Mouse (Mus musculus): ENCODE results near the gene C1qbp. TPM values are rescaled to one million over a fixed set of nuclear protein-coding genes. Genes with fewer than 3 reads are reported as not detected.

C1qbp gene
- total and polyA plus RNA-seq, 2 experiments from 2014 or later, result 10.3 to 311 TPM

DNA sequence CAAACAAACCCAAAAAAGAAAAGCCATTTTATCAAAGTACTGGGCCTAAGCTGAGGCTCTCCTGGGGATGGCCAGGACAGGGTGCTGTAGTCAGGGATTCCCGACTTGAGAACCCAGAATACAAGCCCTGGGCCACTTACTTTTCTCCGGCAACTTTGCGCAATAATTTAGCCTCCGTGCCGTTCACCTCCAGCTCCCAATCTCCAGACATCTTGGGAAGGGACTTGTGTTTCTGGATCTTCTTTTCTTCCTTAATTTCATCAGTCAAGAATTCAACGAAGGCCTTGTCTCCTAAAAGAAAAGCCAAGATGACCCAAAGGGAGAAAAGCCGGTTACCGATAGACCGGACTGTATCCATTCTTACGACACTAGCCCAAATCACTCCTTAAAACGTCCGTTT lies 796 bp downstream of the C1qbp start:
- H3K4me2 ChIP-seq (ENCODE audit: low read depth, low read length), result peak overlapping the region; percentile 85
- H3K36me3 ChIP-seq (replicated peaks; ENCODE audit: control insufficient read depth, insufficient read depth, low read length), result peaks cover 69% of the 10 kb centered on the region
- ATAC-seq (ENCODE audit: insufficient read depth, low read depth) (no peak), DNase-seq (ENCODE audit: low spot score) (no peak)
- H3K9ac ChIP-seq (replicated peaks; ENCODE audit: low read depth, low read length), result peak overlapping the region; percentile 89
- H3K4me1 ChIP-seq (ENCODE audit: control insufficient read depth, insufficient read depth), result peaks cover 8% of the 10 kb centered on the region; the same call in 1 of the 2 replicates
- H3K4me3 ChIP-seq (ENCODE audit: low read depth, low read length), result peak overlapping the region; percentile 99
- H3K27ac ChIP-seq (ENCODE audit: low read depth), result no peak overlapping the region
- no peaks in the 10 kb centered on the region for H3K27me3 ChIP-seq (ENCODE audit: control insufficient read depth, insufficient read depth, low read length)
- no peaks in the 10 kb centered on the region for H3K9me3 ChIP-seq (replicated peaks; ENCODE audit: control insufficient read depth, low read length)
- 5% methylated on average over 12 of the region's 12 CpGs for WGBS
- no peak for TF ChIP-seq EP300 (IDR thresholded peaks at IDR 0.05; ENCODE audit: low read depth)
- TF ChIP-seq CTCF (IDR thresholded peaks at IDR 0.05; ENCODE audit: low read depth), result no peak

DNA sequence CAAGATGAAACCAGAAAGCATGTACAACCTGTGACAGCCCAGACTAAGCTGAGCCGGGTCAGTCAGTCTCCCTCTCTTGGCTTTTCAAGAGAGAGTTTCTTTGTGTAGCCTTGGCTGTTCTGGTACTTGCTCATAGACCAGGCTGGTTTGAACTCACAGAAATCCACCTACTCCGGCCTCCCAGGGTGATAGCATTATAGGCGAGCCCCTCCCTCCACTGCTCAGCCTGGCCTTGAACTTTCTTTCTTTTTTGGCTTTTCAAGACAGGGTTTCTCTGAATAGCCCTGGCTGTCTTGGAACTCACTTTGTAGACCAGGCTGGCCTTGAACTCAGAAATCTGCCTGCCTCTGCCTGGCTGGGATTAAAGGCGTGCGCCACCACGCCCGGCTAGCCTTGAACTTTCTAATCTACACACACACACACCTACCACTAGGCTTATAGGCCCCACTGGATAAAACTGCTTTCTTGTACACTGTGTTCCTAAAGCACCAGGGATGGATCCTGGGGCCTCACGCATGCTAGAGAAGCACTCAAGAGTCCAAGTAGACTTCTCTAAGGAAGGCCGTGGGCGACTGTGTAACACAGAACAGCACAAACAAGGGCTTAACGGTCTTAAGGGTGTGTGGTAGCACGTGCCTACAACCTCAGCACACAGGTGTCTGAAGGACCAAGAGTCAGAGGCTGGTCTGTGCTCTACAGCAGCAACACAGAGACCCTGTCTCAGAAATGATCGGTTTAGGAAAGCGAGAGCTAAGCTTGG lies 1.9 kb downstream of the C1qbp start:
- H3K9me3 ChIP-seq (replicated peaks; ENCODE audit: control insufficient read depth, low read length), result no peaks in the 10 kb centered on the region
- 87% methylated on average over 14 of the region's 14 CpGs for WGBS
- H3K4me2 ChIP-seq (ENCODE audit: low read depth, low read length), result no peak overlapping the region
- H3K4me1 ChIP-seq (ENCODE audit: control insufficient read depth, insufficient read depth), result peaks cover 8% of the 10 kb centered on the region; the same call in 1 of the 2 replicates
- no peaks in the 10 kb centered on the region for H3K27me3 ChIP-seq (ENCODE audit: control insufficient read depth, insufficient read depth, low read length)
- ATAC-seq (ENCODE audit: insufficient read depth, low read depth) (no peak), DNase-seq (ENCODE audit: low spot score) (no peak)
- peaks cover 69% of the 10 kb centered on the region for H3K36me3 ChIP-seq (replicated peaks; ENCODE audit: control insufficient read depth, insufficient read depth, low read length)
- no peak overlapping the region for H3K4me3 ChIP-seq (ENCODE audit: low read depth, low read length)
- H3K27ac ChIP-seq (ENCODE audit: low read depth), result no peak overlapping the region
- H3K9ac ChIP-seq (replicated peaks; ENCODE audit: low read depth, low read length), result no peak overlapping the region
- no peak for TF ChIP-seq CTCF (IDR thresholded peaks at IDR 0.05; ENCODE audit: low read depth)
- TF ChIP-seq EP300 (IDR thresholded peaks at IDR 0.05; ENCODE audit: low read depth), result no peak

DNA sequence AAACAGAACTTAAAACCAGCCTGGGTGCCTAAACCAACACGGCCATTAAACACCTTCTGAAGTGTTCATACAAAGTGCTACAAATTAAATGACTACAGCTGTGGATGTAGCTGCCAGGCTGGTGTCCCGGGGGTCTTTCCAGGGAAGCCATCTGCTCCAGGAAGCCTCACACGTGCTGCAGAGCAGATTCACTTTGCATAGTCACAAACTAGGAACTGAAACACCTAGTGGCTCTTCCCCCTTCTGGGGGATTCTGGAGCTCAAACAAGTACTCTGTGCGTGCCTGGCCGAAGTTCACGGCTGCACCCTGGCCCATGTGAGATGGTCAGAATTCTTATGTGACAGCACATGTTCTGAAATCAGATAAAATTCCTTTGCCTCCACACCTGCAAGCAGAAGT lies 2.6 kb downstream of the C1qbp start:
- TF ChIP-seq CTCF (IDR thresholded peaks at IDR 0.05; ENCODE audit: low read depth) (no peak), EP300 (IDR thresholded peaks at IDR 0.05; ENCODE audit: low read depth) (no peak)
- WGBS, result 77% methylated on average over 6 of the region's 6 CpGs
- Histone ChIP-seq H3K4me1 (ENCODE audit: control insufficient read depth, insufficient read depth) (peaks cover 8% of the 10 kb centered on the region; the same call in 1 of the 2 replicates), H3K4me3 (ENCODE audit: low read depth, low read length) (no peak overlapping the region), H3K9me3 (replicated peaks; ENCODE audit: control insufficient read depth, low read length) (no peaks in the 10 kb centered on the region), H3K27ac (ENCODE audit: low read depth) (no peak overlapping the region), H3K27me3 (ENCODE audit: control insufficient read depth, insufficient read depth, low read length) (no peaks in the 10 kb centered on the region), H3K9ac (replicated peaks; ENCODE audit: low read depth, low read length) (no peak overlapping the region), H3K36me3 (replicated peaks; ENCODE audit: control insufficient read depth, insufficient read depth, low read length) (peaks cover 69% of the 10 kb centered on the region), H3K4me2 (ENCODE audit: low read depth, low read length) (no peak overlapping the region)
- ATAC-seq (ENCODE audit: insufficient read depth, low read depth), result no peak
- no peak for DNase-seq (ENCODE audit: low spot score)

DNA sequence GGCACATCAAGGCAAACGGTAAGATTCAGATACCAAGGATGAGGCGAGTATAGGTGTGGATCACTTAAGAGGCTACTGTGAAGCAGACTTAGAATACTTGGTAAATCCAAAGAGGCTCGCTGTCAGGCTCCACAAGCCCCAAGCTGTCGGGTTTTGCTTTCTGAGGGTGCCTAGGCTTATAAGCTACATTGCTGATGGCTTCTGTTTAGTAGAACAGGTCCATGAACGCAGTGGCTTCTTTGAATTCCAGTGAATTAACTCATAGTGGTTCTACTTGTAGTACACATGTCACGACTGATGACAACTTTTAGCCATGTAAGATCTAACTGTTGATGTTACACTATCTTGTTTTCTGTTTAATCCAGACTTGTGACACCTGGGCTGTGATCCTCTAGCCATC lies 5.5 kb downstream of the C1qbp start:
- Histone ChIP-seq H3K9me3 (replicated peaks; ENCODE audit: control insufficient read depth, low read length) (no peaks in the 10 kb centered on the region), H3K9ac (replicated peaks; ENCODE audit: low read depth, low read length) (no peak overlapping the region), H3K27me3 (ENCODE audit: control insufficient read depth, insufficient read depth, low read length) (no peaks in the 10 kb centered on the region), H3K27ac (ENCODE audit: low read depth) (no peak overlapping the region), H3K36me3 (replicated peaks; ENCODE audit: control insufficient read depth, insufficient read depth, low read length) (peaks cover 84% of the 10 kb centered on the region), H3K4me3 (ENCODE audit: low read depth, low read length) (no peak overlapping the region), H3K4me2 (ENCODE audit: low read depth, low read length) (no peak overlapping the region), H3K4me1 (ENCODE audit: control insufficient read depth, insufficient read depth) (peaks cover 8% of the 10 kb centered on the region; the same call in 1 of the 2 replicates)
- TF ChIP-seq CTCF (IDR thresholded peaks at IDR 0.05; ENCODE audit: low read depth), result no peak
- 84% methylated on average over 6 of the region's 6 CpGs for WGBS
- ATAC-seq (ENCODE audit: insufficient read depth, low read depth) (no peak), DNase-seq (ENCODE audit: low spot score) (no peak)

DNA sequence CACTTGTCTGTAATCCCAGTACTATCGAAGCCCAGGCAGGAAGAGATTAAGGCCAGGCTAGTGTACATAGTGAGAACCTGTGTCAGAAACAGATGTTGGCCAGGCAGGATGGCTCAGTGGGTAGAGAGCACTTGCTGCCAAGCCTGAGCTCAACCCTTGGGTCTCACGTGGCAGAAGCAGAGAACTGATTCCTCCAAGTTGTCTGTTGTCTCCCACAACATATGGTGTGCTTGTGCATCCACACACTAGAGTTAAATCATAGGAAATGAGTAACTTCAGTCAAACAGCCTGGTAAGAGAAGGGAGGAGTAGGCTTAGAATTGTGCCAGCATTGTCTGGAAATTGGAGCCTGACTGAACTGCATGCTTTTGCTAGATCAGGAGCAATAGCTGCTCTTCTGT lies 7.6 kb downstream of the C1qbp start:
- DNase-seq (ENCODE audit: low spot score) (no peak), ATAC-seq (ENCODE audit: insufficient read depth, low read depth) (no peak)
- no peak overlapping the region for H3K4me3 ChIP-seq (ENCODE audit: low read depth, low read length)
- no peak overlapping the region for H3K4me2 ChIP-seq (ENCODE audit: low read depth, low read length)
- WGBS, result 56% methylated on average over 2 of the region's 2 CpGs
- no peaks in the 10 kb centered on the region for H3K27me3 ChIP-seq (ENCODE audit: control insufficient read depth, insufficient read depth, low read length)
- TF ChIP-seq CTCF (IDR thresholded peaks at IDR 0.05; ENCODE audit: low read depth) (no peak), EP300 (IDR thresholded peaks at IDR 0.05; ENCODE audit: low read depth) (no peak)
- no peak overlapping the region for H3K27ac ChIP-seq (ENCODE audit: low read depth)
- 0 out of 2 replicates have a peak, but pooled peaks cover 4% of the 10 kb centered on the region for H3K4me1 ChIP-seq (ENCODE audit: control insufficient read depth, insufficient read depth)
- H3K36me3 ChIP-seq (replicated peaks; ENCODE audit: control insufficient read depth, insufficient read depth, low read length), result peaks cover 73% of the 10 kb centered on the region
- H3K9ac ChIP-seq (replicated peaks; ENCODE audit: low read depth, low read length), result no peak overlapping the region
- no peaks in the 10 kb centered on the region for H3K9me3 ChIP-seq (replicated peaks; ENCODE audit: control insufficient read depth, low read length)

DNA sequence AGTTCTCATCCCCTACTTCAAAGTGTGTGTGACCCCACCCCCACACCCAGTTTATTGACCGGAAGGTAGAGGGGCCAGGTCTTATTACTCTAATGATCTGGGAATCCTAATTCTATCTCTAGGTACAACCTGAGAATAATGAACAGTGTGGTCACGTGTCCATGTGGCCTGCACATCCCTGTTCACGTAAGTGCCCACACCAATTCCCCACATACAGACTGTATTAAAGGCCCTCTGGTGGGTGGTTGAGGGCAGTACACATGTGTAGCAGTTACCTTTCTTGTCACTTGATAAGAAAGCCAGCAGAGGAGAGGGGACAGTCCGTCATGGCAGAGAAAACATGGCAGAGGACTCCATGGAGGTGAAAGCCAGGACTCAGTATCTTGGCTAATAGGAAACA lies 8.9 kb downstream of the C1qbp start:
- Histone ChIP-seq H3K27me3 (ENCODE audit: control insufficient read depth, insufficient read depth, low read length) (no peaks in the 10 kb centered on the region), H3K4me3 (ENCODE audit: low read depth, low read length) (no peak overlapping the region), H3K9me3 (replicated peaks; ENCODE audit: control insufficient read depth, low read length) (no peaks in the 10 kb centered on the region), H3K4me2 (ENCODE audit: low read depth, low read length) (no peak overlapping the region), H3K36me3 (replicated peaks; ENCODE audit: control insufficient read depth, insufficient read depth, low read length) (peaks cover 60% of the 10 kb centered on the region), H3K9ac (replicated peaks; ENCODE audit: low read depth, low read length) (no peak overlapping the region), H3K27ac (ENCODE audit: low read depth) (no peak overlapping the region), H3K4me1 (ENCODE audit: control insufficient read depth, insufficient read depth) (0 out of 2 replicates have a peak, but pooled peaks cover 4% of the 10 kb centered on the region)
- no peak for DNase-seq (ENCODE audit: low spot score)
- ATAC-seq (ENCODE audit: insufficient read depth, low read depth), result no peak
- WGBS, result 68% methylated on average over 4 of the region's 4 CpGs
- peak; percentile 25 for TF ChIP-seq CTCF (IDR thresholded peaks at IDR 0.05; ENCODE audit: low read depth)
- no peak for TF ChIP-seq EP300 (IDR thresholded peaks at IDR 0.05; ENCODE audit: low read depth)

Measured in heart, postnatal 0 days (tissue).